Mouse (Mus musculus): ENCODE results near the gene Cryl1. TPM values are rescaled to one million over a fixed set of nuclear protein-coding genes. Genes with fewer than 3 reads are reported as not detected.

Cryl1 gene
- total RNA-seq, 2 experiments from 2014 or later: 12.7 to 18.4 TPM

GRCm38 (mm10) chr14:57375205-57375604, 23.1 kb downstream of the Cryl1 start:
- DNase-seq: no peak

GRCm38 (mm10) chr14:57372348-57373102, 25.8 kb downstream of the Cryl1 start:
- peak; percentile 59 to 75 for DNase-seq

- DNase-seq: no peak
Observed at GRCm38 (mm10) chr14:57367327-57367726, 31.0 kb downstream of the Cryl1 start.

- DNase-seq: no peak
Observed at GRCm38 (mm10) chr14:57366724-57367123, 31.6 kb downstream of the Cryl1 start.

- DNase-seq: no peak
Observed at GRCm38 (mm10) chr14:57365341-57365740, 33.0 kb downstream of the Cryl1 start.

- no peak for DNase-seq
Observed at GRCm38 (mm10) chr14:57363833-57364232, 34.5 kb downstream of the Cryl1 start.

GRCm38 (mm10) chr14:57362726-57363660, 35.3 kb downstream of the Cryl1 start:
- DNase-seq: peak; percentile 83

GRCm38 (mm10) chr14:57357030-57357429, 41.3 kb downstream of the Cryl1 start:
- DNase-seq: no peak

GRCm38 (mm10) chr14:57351521-57352235, 46.7 kb downstream of the Cryl1 start:
- DNase-seq: no peak

- no peak for DNase-seq
Observed at GRCm38 (mm10) chr14:57349955-57350354, 48.4 kb downstream of the Cryl1 start.

GRCm38 (mm10) chr14:57348155-57348554, 50.2 kb downstream of the Cryl1 start:
- no peak for DNase-seq

GRCm38 (mm10) chr14:57346135-57346534, 52.2 kb downstream of the Cryl1 start:
- DNase-seq: no peak

GRCm38 (mm10) chr14:57344781-57345492, 53.4 kb downstream of the Cryl1 start:
- peak in 1 of 2 experiments; percentile 19 for DNase-seq

- no peak for DNase-seq
Observed at GRCm38 (mm10) chr14:57343057-57343750, 55.1 kb downstream of the Cryl1 start.

GRCm38 (mm10) chr14:57342316-57343055, 55.8 kb downstream of the Cryl1 start:
- no peak for DNase-seq

GRCm38 (mm10) chr14:57338666-57339065, 59.7 kb downstream of the Cryl1 start:
- DNase-seq: no peak

- DNase-seq: peak in 1 of 2 experiments; percentile 13
Observed at GRCm38 (mm10) chr14:57334833-57335232, 63.5 kb downstream of the Cryl1 start.

GRCm38 (mm10) chr14:57332503-57332902, 65.8 kb downstream of the Cryl1 start:
- DNase-seq: no peak

- DNase-seq: no peak
Observed at GRCm38 (mm10) chr14:57331097-57331496, 67.2 kb downstream of the Cryl1 start.

GRCm38 (mm10) chr14:57329600-57329999, 68.7 kb downstream of the Cryl1 start:
- no peak for DNase-seq
